Mouse (Mus musculus) intestine, postnatal 0 days (tissue): ENCODE measurements at regions not wholly inside any gene's neighbourhood (a gene's known extent, or its start where the extent isn't known, plus 50 kb on each side); places are given as distances from the start of the nearest gene placed in this dataset.
"Not testable (repeated sequence)": the region's sequence is repeated elsewhere in the genome, so short reads cannot be mapped to it uniquely, and the experiment has no call there.

Experiments used
- ATAC-seq: fragments of 200-750 bp; cut with Nextera tagmentation; 2 replicates; pipeline ENCODE4 v1.8.0; 2017; ENCODE audit warnings: mild to moderate bottlenecking, moderate TSS enrichment, moderate library complexity
- H3K27ac ChIP-seq: fragments of 300-500 bp; sonication (generic); 2 replicates; pipeline ENCODE4 v1.5.1; 2014; ENCODE audit warnings: mild to moderate bottlenecking, low read depth, low read length, moderate library complexity
- H3K27me3 ChIP-seq: fragments of 300-500 bp; sonication (generic); replicated peaks from 2 replicates; pipeline ENCODE4 v1.6.1; 2014; ENCODE audit warnings: low read length, mixed read lengths; ENCODE audit not compliant: control insufficient read depth, insufficient read depth
- H3K36me3 ChIP-seq: fragments of 300-500 bp; sonication (generic); 2 replicates; pipeline ENCODE4 v1.6.1; 2014; ENCODE audit warnings: mild to moderate bottlenecking, moderate library complexity; ENCODE audit not compliant: control insufficient read depth, insufficient read depth
- H3K4me1 ChIP-seq: fragments of 300-500 bp; sonication (generic); replicated peaks from 2 replicates; pipeline ENCODE4 v1.6.1; 2014; ENCODE audit warnings: antibody characterized with exemption, low read length, mixed read lengths; ENCODE audit not compliant: control insufficient read depth, insufficient read depth
- H3K4me2 ChIP-seq: fragments of 300-500 bp; sonication (generic); replicated peaks from 2 replicates; pipeline ENCODE4 v1.6.1; 2014; ENCODE audit warnings: low read depth, mild to moderate bottlenecking, moderate library complexity
- H3K4me3 ChIP-seq: fragments of 300-500 bp; sonication (generic); 2 replicates; pipeline ENCODE4 v1.5.1; 2014; ENCODE audit warnings: low read depth, low read length
- H3K9ac ChIP-seq: fragments of 300-500 bp; sonication (generic); 2 replicates; pipeline ENCODE4 v1.6.1; 2014; ENCODE audit warnings: mild to moderate bottlenecking, low read depth, low read length
- H3K9me3 ChIP-seq: fragments of 300-500 bp; sonication (generic); 2 replicates; pipeline ENCODE4 v1.6.1; 2016; ENCODE audit warnings: mixed run types; ENCODE audit not compliant: control insufficient read depth
- WGBS: fragments of 180-500 bp; shearing (Covaris S2); extraction: QIAGEN DNeasy Blood & Tissue Kit; methylation state at CpG from one replicate; pipeline ENCODE4 v1.1.7; 2014; 5-methylcytosine and 5-hydroxymethylcytosine counted together

DNA sequence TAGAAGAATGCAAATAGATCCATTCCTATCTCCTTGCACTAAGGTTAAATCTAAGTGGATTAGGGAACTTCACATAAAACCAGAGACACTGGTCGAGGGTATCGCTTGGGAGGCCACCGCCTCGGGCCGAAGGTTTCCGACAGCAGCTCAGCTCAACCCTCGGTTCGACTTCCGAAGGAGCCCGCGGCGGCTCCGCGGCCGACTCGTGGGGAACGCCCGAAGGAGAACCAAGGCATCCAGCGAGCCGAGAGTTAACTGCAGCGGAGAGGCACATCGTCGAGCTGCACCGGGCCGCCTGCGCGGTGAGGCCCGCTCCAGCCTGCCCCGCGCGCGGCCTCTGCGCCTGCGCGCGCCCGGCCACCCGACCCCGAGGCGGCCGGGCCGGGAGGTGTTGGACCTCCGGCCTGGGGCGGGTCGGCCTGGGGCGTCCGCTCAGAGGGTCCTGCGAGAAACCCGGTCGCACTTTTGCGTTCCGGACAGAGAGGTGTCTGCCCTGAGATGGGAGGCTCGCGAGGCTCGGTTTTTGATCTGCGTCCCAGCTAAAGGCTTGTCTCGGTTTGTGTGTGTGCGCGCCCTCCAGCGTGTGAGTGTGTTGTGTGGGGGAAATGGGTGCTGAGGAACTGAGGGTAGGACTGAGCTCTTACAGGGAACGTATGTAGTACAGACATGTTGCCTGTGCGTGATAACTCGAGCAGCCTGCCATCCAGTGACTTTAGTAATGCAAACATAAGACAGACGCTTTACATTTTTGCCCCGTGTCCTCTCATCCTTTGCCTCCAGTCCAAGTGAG lies 50.9 kb upstream of the Vmn2r9 start:
- H3K4me3 ChIP-seq, H3K4me1 ChIP-seq, H3K9me3 ChIP-seq, H3K27ac ChIP-seq, H3K27me3 ChIP-seq, H3K36me3 ChIP-seq, H3K9ac ChIP-seq: not testable (repeated sequence)
- H3K4me2 ChIP-seq = peak overlapping the region; percentile 48
- ATAC-seq = peak; percentile 90
- WGBS = 3% methylated on average over 21 of the region's 65 CpGs
